Mouse (Mus musculus): Measurements from ENCODE around the gene Gcc2. TPM values are rescaled to one million over a fixed set of nuclear protein-coding genes. Genes with fewer than 3 reads are reported as not detected.

Gene Gcc2
- total and polyA plus RNA-seq, 3 experiments, result 15.4 to 19.6 (median 19.5) TPM

GRCm38 (mm10) chr10:58306897-58307296 is 51.6 kb downstream of the Gcc2 start:
- no peak for DNase-seq (ENCODE audit: extremely low read depth)
- no peak overlapping the region for H3K9ac ChIP-seq (ENCODE audit: insufficient read depth, low read depth)
- dilution Hi-C loops (cut with MboI; ENCODE audit: extremely low pct_ligation_motif_present, extremely low pct_unique_long_range_greater_than_20kb, low sequenced_read_pairs), result no loop called here
- H3K9me3 ChIP-seq (replicated peaks; ENCODE audit: low read length), result no peaks in the 10 kb centered on the region
- in situ Hi-C loops (cut with MboI; ENCODE audit: low pct_ligation_motif_present, low pct_unique_long_range_greater_than_20kb, low sequenced_read_pairs), result no loop called here
- H3K4me2 ChIP-seq (ENCODE audit: insufficient read depth, low read depth, poor library complexity, severe bottlenecking), result no peak overlapping the region
- no peaks in the 10 kb centered on the region for H3K4me1 ChIP-seq (ENCODE audit: control insufficient read depth in 1 of 2, insufficient read depth in 2 of 2)
- H3K27ac ChIP-seq (ENCODE audit: insufficient read depth, low read depth), result no peak overlapping the region
- no peaks in the 10 kb centered on the region for H3K79me2 ChIP-seq (replicated peaks; ENCODE audit: control insufficient read depth, extremely low read depth, insufficient read depth, poor library complexity, severe bottlenecking)
- no peak overlapping the region for H3K4me3 ChIP-seq (replicated peaks in 1 of 3; ENCODE audit: low read depth in 2 of 3, low read length in 2 of 3, poor library complexity in 1 of 3)
- peaks cover 33 to 70% of the 10 kb centered on the region in 2 experiments for H3K36me3 ChIP-seq (replicated peaks in 1 of 2; ENCODE audit: control insufficient read depth in 1 of 2, insufficient read depth in 1 of 2, low read length in 1 of 2)
- no peak for TF ChIP-seq NRF1 (IDR thresholded peaks at IDR 0.05; ENCODE audit: low read depth, low read length)
- TF ChIP-seq MEF2A (IDR thresholded peaks at IDR 0.05; ENCODE audit: borderline replicate concordance, low read depth, low read length), result no peak
- no peak for TF ChIP-seq MAZ (IDR thresholded peaks at IDR 0.05; ENCODE audit: low read depth, low read length)
- no peak for TF ChIP-seq JUND (conservative IDR thresholded peaks at IDR 0.05; ENCODE audit: low read depth, low read length)
- no peaks in the 10 kb centered on the region for H3K27me3 ChIP-seq (replicated peaks)

GRCm38 (mm10) chr10:58310791-58311190 is 55.5 kb downstream of the Gcc2 start:
- no peak for TF ChIP-seq CHD2 (IDR thresholded peaks at IDR 0.05; ENCODE audit: low read length)
- TF ChIP-seq RAD21 (IDR thresholded peaks at IDR 0.05; ENCODE audit: low read depth, low read length), result no peak
- no peak for TF ChIP-seq USF1 (IDR thresholded peaks at IDR 0.05; ENCODE audit: low read depth, low read length)
- no peak for TF ChIP-seq ETS1 (conservative IDR thresholded peaks at IDR 0.05; ENCODE audit: low read depth, low read length)
- TF ChIP-seq JUND (conservative IDR thresholded peaks at IDR 0.05; ENCODE audit: low read depth, low read length), result no peak
- TF ChIP-seq NRF1 (IDR thresholded peaks at IDR 0.05; ENCODE audit: low read depth, low read length), result no peak
- TF ChIP-seq SMC3 (IDR thresholded peaks at IDR 0.05; ENCODE audit: low read depth, low read length), result no peak
- no peak for TF ChIP-seq ZNF384 (IDR thresholded peaks at IDR 0.05; ENCODE audit: low read depth, low read length)
- no peak for TF ChIP-seq TCF12 (IDR thresholded peaks at IDR 0.05; ENCODE audit: low read depth, low read length)
- no peak for TF ChIP-seq NELFE (IDR thresholded peaks at IDR 0.05; ENCODE audit: low read depth, low read length)
- no peak for TF ChIP-seq BHLHE40 (IDR thresholded peaks at IDR 0.05; ENCODE audit: low read depth, low read length)
- no peak for TF ChIP-seq CHD1 (IDR thresholded peaks at IDR 0.05; ENCODE audit: low read depth, low read length)
- TF ChIP-seq ZMIZ1 (IDR thresholded peaks at IDR 0.05; ENCODE audit: low read depth, low read length), result no peak
- TF ChIP-seq UBTF (IDR thresholded peaks at IDR 0.05; ENCODE audit: low read depth, low read length), result no peak
- no peak for TF ChIP-seq CTCF (conservative IDR thresholded peaks at IDR 0.05 in 1 of 2, IDR thresholded peaks at IDR 0.05 in 1 of 2; ENCODE audit: low read depth in 2 of 2, low read length in 2 of 2)
- TF ChIP-seq MAZ (IDR thresholded peaks at IDR 0.05; ENCODE audit: low read depth, low read length), result no peak
- in situ Hi-C loops (cut with MboI; ENCODE audit: low pct_ligation_motif_present, low pct_unique_long_range_greater_than_20kb, low sequenced_read_pairs), result no loop called here
- DNase-seq (ENCODE audit: extremely low read depth), result no peak
- H3K79me2 ChIP-seq (replicated peaks; ENCODE audit: control insufficient read depth, extremely low read depth, insufficient read depth, poor library complexity, severe bottlenecking), result no peaks in the 10 kb centered on the region
- no peaks in the 10 kb centered on the region for H3K27me3 ChIP-seq (replicated peaks)
- H3K4me3 ChIP-seq (replicated peaks in 1 of 3; ENCODE audit: low read depth in 2 of 3, low read length in 2 of 3, poor library complexity in 1 of 3), result no peak overlapping the region
- H3K4me1 ChIP-seq (ENCODE audit: control insufficient read depth in 1 of 2, insufficient read depth in 2 of 2), result no peaks in the 10 kb centered on the region
- H3K36me3 ChIP-seq (replicated peaks in 1 of 2; ENCODE audit: control insufficient read depth in 1 of 2, insufficient read depth in 1 of 2, low read length in 1 of 2), result peaks cover 29 to 59% of the 10 kb centered on the region in 2 experiments
- H3K27ac ChIP-seq (ENCODE audit: insufficient read depth, low read depth), result no peak overlapping the region
- H3K9ac ChIP-seq (ENCODE audit: insufficient read depth, low read depth), result no peak overlapping the region
- dilution Hi-C loops (cut with MboI; ENCODE audit: extremely low pct_ligation_motif_present, extremely low pct_unique_long_range_greater_than_20kb, low sequenced_read_pairs), result no loop called here
- H3K9me3 ChIP-seq (replicated peaks; ENCODE audit: low read length), result peaks cover 5% of the 10 kb centered on the region
- H3K4me2 ChIP-seq (ENCODE audit: insufficient read depth, low read depth, poor library complexity, severe bottlenecking), result no peak overlapping the region
